Mouse (Mus musculus) gastrocnemius, adult 2 months (tissue): Measurements from ENCODE around the gene Serinc1. TPM values are rescaled to one million over a fixed set of nuclear protein-coding genes. Genes with fewer than 3 reads are reported as not detected.
A peak's percentile ranks its signal among the peaks of the same experiment; 100 is the strongest.
"Not testable (repeated sequence)": the region's sequence is repeated elsewhere in the genome, so short reads cannot be mapped to it uniquely, and the experiment has no call there.

Experiments
- DNase-seq: peaks from one replicate; pipeline ENCODE4 v3.0.0; 2022
- H3K27ac ChIP-seq: fragments of 200-600 bp; 2 replicates; pipeline ENCODE4 v1.8.1; 2022; ENCODE audit warnings: mild to moderate bottlenecking
- H3K4me3 ChIP-seq: fragments of 200-600 bp; 2 replicates; pipeline ENCODE4 v1.8.1; 2022; ENCODE audit warnings: mild to moderate bottlenecking, moderate library complexity
- CTCF ChIP-seq: fragments of 200-600 bp; IDR thresholded peaks from 2 replicates; pipeline ENCODE4 v1.8.1; 2022; ENCODE audit warnings: antibody characterized with exemption, mild to moderate bottlenecking, moderate library complexity
- intact Hi-C: fragments of 180-260 bp; cut with DNase I; formaldehyde crosslinking; loops from one replicate; pipeline ENCODE4 v1.15.1; 2025
- long read RNA-seq, 2 experiments: library from polyadenylated mRNA; stranded (forward); transcript quantifications; one replicate each; pipeline ENCODE4 v2.0.0; 2021
- total RNA-seq, 2 experiments: library from RNA; stranded (reverse); gene quantifications; 2 replicates each; pipeline ENCODE4 v1.2.3; 2021

Serinc1 gene
- 100 to 1,000 TPM; 180 to 183 TPM for total RNA-seq
- long read RNA-seq, experiment 1, transcript Serinc1-201 (9 exons, 2,880 nt), result major isoform, 247 of 266 reads
- long read RNA-seq, experiment 1, partial matches to known transcripts, result 8 of 266 reads
- long read RNA-seq, experiment 1, other reads (novel, unspliced or antisense), result 11 of 266 reads
- long read RNA-seq, experiment 2, transcript Serinc1-201 (9 exons, 2,880 nt), result major isoform, 220 of 232 reads
- long read RNA-seq, experiment 2, partial matches to known transcripts, result 4 of 232 reads
- long read RNA-seq, experiment 2, other reads (novel, unspliced or antisense), result 8 of 232 reads

DNA sequence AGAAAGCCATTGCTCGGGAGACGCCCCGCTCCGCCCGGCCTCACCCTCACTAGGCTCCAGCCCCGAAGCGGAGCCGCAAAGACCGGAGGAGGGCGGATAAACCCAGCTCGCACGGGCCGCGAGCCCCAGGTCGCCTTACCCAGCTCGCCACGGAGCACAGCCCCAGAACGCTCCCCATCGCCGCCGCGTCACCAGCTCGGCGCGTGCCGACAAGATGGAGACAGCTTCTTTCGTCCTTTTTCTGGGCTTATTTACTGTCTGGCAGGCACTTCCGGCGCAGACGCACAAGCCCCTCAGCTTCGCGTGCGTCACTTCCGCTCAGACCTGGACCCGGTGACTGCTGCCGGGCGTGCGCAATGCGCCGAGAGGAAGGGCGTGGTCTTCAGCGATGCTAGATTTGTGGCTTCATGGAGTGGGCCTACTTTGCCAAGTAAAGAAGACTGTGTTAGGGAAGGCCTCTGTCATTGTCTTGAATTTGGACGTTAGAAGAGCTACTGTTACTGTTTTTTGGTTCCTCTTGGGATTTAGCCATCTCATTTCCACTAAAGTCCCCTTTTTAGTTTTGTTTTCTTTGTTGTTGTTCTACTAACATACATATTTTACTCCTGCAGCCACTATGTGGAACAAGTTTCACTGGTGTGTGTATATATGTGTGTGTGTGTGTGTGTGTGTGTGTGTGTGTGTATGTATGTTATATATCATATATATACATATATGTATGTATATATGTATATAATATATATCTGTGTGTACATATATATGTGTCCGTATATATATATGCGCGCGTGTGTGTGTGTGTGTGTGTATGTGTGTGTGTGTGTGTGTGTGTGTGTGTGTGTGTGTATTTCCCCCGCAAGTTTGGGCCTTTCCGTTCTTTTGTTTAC lies at the start of gene Serinc1:
TSS of gene Serinc1 (minus strand) at position 313 of the 884 bp plus-strand sequence.
- H3K4me3 ChIP-seq, result peak within 1 kb of the TSS; percentile 75
- peak within 1 kb of the TSS; percentile 96 for H3K27ac ChIP-seq
- TF ChIP-seq CTCF, result no peak
- intact Hi-C loops, result loop anchor here (1.0 kb wide), 1 partner anchor 46 kb away; the partner anchor contains the start of gene Hsf2
- DNase-seq, result peak; percentile 97

- no peak for TF ChIP-seq CTCF
- Histone ChIP-seq H3K4me3 (no peak overlapping the region), H3K27ac (no peak overlapping the region)
- no peak for DNase-seq
- intact Hi-C loops, result no loop called here
Observed at GRCm38 (mm10) chr10:57576721-57577120, 44.4 kb upstream of the Serinc1 start.

GRCm38 (mm10) chr10:57572130-57572529 lies 39.8 kb upstream of the Serinc1 start:
- Histone ChIP-seq H3K27ac (no peak overlapping the region), H3K4me3 (no peak overlapping the region)
- no peak for DNase-seq
- intact Hi-C loops, result no loop called here
- TF ChIP-seq CTCF, result no peak

DNA sequence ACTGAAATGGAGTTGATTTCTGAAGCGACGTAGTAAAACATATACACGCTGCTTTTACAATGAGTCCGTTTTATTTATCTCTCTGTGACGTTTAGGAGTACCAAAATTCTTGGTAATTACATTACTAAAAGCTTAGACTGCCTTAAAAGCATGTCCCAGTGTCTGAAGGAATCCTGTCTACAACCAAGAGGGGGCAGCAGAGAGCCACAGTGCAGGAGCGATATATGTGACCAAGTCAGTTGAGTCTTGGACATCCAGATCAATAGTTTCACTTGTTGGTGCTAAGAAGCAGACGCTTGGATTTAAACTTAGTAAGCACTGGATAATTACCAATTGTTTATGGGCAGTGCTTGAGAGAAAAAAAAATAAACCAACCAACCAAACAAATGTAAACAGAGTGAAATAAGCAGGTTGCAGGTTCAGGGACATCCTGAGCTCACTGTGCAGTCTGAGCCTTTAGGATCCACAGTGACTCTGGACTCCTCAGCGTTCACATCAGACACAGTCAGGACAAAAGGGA lies 38.9 kb upstream of the Serinc1 start:
- Histone ChIP-seq H3K27ac (no peak overlapping the region), H3K4me3 (no peak overlapping the region)
- DNase-seq, result peak; percentile 60
- intact Hi-C loops, result no loop called here
- peak; percentile 81 for TF ChIP-seq CTCF

DNA sequence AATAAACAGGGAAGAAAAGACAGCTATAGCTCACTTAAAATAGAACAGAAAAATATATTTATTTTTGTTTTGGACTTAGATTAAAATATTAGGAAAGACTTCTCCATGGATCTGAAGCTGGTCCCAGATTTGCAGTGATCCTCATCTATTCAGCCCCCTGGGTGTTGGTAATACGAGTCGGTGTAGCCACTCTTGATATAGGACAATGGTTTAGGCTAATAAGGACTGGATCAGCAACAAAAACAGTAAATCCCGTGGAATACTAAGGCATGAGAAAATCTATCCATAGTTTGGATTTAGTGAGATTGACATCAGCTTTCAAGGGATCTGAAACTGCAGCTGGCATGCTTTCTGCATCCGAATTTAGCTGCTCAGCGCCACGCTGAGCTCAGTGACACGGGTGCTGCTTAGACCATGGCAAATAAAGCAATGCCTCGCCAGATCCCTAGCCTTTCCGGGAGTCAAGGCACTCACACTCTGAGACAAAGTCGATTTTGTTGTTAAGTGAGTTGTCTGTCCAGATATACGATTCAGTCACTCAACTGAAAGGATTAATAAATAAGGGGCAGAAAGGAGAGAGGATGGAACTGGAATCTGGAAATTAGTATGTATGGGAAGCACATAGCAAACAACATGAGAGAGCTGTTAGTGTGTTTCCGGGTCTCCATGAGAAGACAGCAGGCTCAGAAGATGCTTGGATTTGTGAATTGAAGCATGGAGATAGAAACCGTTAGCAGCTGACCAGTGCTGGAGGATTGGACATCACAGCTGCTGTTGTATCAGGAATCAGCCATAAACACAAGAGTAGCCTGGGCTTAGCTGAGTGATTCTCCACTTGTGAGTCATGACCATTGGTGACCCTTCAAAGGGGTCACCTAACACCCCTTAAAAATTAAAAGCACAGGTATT lies 36.9 kb upstream of the Serinc1 start:
- DNase-seq, result no peak
- intact Hi-C loops, result no loop called here
- Histone ChIP-seq H3K27ac (no peak overlapping the region), H3K4me3 (no peak overlapping the region)
- no peak for TF ChIP-seq CTCF

DNA sequence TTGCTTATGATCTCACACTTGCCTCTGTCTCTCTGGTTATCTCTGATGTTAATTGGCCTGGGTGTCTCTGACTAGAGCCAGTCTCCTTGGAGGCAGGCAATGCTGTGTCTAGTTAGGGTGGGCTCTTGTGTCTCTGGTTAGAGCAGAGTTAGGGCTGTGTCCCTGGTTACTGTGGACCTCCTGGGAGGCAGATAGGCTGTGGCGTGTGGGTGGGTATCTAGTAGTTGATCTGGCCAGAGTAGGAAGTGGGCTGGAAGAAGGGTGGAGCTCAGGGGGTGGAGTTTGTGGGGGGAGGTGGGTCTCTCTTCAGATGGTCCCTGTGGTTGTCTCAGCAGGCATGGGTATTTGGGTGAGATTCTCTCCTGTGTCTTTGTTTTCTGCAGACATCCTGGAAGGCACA lies 33.9 kb upstream of the Serinc1 start:
- H3K4me3 ChIP-seq, result no peak overlapping the region

DNA sequence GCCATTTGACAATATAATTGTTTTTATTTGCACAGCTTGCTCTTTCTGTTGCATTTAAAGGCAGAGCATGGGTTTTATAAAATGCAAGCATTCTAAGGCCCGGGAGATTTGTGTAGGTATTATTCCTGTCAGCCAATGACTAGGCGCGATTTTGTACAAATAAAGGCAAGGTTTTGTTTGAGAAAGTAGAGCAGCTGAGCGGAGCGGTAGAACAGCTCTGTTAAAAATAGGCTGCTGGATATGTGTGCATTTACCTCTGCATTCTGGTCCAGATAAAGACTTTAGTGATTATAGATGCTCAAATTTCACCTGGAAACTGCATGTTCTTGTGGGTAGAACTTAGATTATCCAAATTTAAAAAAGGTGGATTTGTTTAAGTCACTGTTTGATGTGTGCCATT lies 25.3 kb upstream of the Serinc1 start:
- no peak for DNase-seq
- intact Hi-C loops, result no loop called here
- Histone ChIP-seq H3K4me3 (no peak overlapping the region), H3K27ac (no peak overlapping the region)
- no peak for TF ChIP-seq CTCF

More for the DNA sequence above, 33.9 kb upstream of the Serinc1 start:
- DNase-seq, result no peak
- TF ChIP-seq CTCF, result no peak
- no peak overlapping the region for H3K27ac ChIP-seq
- intact Hi-C loops, result no loop called here

DNA sequence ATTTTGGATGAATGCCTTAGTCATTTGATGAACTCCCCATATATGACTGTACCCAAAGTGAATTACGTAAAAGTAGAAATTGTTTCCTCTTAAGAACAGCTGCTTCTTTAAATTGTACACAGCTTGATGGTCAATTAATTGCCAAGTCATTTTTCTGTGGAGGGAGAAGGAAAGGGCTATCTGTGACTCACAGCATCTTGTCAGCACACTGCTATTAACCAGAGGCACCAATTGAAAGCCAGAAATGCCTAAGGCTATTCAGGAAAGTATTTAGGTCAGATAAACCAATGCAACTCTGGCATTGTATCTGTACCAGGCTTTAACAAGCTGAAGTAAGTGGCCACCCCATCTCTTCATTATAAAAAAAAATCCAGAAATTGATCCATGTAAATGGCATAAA lies 21.4 kb upstream of the Serinc1 start:
- no peak for DNase-seq
- no peak for TF ChIP-seq CTCF
- Histone ChIP-seq H3K27ac (no peak overlapping the region), H3K4me3 (no peak overlapping the region)
- intact Hi-C loops, result no loop called here

DNA sequence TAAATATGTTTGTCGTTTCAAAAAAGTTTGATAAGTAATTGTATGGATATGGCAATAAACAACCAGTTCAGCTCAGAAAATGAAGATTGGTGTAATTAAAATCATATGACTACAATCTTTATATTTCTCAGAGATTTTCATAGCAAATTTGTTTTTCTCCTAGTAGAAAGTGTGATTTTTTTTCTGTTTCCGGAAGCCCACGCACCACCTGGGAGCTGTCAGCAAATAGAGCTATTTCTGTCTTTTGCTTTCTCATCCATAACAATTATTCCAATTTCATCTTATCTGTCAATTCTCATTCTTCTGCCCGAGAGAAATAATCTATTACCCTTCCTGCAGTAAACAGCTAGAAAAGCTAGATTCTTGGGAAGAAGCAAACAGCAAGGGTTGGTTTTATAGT lies 17.3 kb upstream of the Serinc1 start:
- intact Hi-C loops, result no loop called here
- TF ChIP-seq CTCF, result no peak
- H3K4me3 ChIP-seq, result no peak overlapping the region
- DNase-seq, result no peak
- no peak overlapping the region for H3K27ac ChIP-seq

DNA sequence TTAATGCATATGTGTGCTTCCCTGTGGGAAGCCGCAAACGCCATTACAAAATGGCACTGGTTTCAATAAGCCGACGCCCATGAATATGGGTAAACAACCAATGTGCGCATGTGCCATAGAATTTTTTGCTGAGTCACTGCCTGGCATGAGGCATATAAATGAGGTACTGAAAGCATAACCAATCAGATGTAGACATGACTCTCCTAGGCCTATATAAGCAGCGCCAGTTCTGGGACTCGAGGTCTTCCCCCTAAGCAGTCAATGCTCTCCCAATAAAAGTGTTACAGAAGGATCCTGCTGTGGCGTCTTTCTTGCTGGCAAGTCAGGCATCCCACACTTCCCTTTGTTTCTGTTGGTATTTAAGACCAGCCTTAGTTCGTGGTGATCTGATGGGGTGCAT lies 11.6 kb upstream of the Serinc1 start:
- H3K27ac ChIP-seq, DNase-seq, intact Hi-C loops, H3K4me3 ChIP-seq: not testable (repeated sequence)

DNA sequence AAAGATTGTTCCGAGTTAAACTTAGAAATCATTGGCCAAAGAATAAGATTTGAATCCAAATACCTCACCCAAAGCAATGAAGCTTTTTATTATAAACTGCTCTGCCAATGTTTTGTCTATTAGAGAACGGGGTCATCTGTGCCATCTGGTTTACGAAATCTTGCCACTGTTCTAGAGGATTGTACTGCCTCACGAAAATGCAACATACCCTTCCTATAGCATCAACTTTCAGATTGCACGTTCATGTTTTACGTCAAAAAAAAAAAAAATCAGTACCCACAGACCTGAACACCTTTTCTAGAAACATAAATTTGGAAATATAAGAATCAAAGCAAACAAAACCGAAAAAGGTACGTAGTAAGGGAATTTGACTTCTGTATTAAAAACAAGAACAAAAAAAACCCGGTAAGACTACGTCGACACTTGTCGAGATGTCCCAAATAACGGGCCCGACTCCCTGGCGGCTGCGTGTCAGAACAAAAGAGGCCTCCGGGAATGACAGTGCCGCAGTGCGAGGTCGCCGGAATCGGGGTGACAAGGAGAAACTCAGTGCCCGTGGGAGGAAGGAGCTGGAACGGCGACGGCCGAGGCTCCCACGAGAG lies 613 bp downstream of the Serinc1 start:
- DNase-seq, result no peak
- Histone ChIP-seq H3K27ac (peak overlapping the region; percentile 96), H3K4me3 (peak overlapping the region; percentile 75)
- intact Hi-C loops, result loop anchor here (1.0 kb wide), 1 partner anchor 45 kb away; the partner anchor contains the start of gene Hsf2
- TF ChIP-seq CTCF, result no peak

GRCm38 (mm10) chr10:57531076-57531475 lies 1.3 kb downstream of the Serinc1 start:
- no peak for TF ChIP-seq CTCF
- no peak for DNase-seq
- H3K4me3 ChIP-seq, result peak overlapping the region; percentile 75
- peak overlapping the region; percentile 96 for H3K27ac ChIP-seq
- intact Hi-C loops, result no loop called here
